Mouse (Mus musculus): ENCODE data around the gene Elp4.

- TF ChIP-seq CTCF (conservative IDR thresholded peaks at IDR 0.05; ENCODE audit: low read length) (no peak), POU5F1 (IDR thresholded peaks at IDR 0.05; ENCODE audit: borderline replicate concordance, low read length) (no peak)
Measured at GRCm38 (mm10) chr2:105697741-105698140, 206.6 kb downstream of the Elp4 start.

Measured in E14TG2a.4 (cell line).